Mouse (Mus musculus) large intestine, adult 2 months (tissue): ENCODE measurements around the gene Zbtb20. TPM values are rescaled to one million over a fixed set of nuclear protein-coding genes. Genes with fewer than 3 reads are reported as not detected.

Experiments used
- DNase-seq: peaks from one replicate; pipeline ENCODE4 v3.0.0-alpha.2; 2012; ENCODE audit warnings: low read depth, low spot score
- WGBS: fragments of 180-500 bp; shearing (Covaris S2); methylation state at CpG from one replicate; pipeline ENCODE4 v1.1.7; 2018; 5-methylcytosine and 5-hydroxymethylcytosine counted together
- polyA plus RNA-seq: library from polyadenylated mRNA; depleted of rRNA; stranded (reverse); fragments of >200 nt; gene quantifications from 2 replicates; pipeline ENCODE4 v1.2.3, GENCODE M21; 2012

Gene Zbtb20
- polyA plus RNA-seq, 1 experiment: 2.9 TPM

DNA sequence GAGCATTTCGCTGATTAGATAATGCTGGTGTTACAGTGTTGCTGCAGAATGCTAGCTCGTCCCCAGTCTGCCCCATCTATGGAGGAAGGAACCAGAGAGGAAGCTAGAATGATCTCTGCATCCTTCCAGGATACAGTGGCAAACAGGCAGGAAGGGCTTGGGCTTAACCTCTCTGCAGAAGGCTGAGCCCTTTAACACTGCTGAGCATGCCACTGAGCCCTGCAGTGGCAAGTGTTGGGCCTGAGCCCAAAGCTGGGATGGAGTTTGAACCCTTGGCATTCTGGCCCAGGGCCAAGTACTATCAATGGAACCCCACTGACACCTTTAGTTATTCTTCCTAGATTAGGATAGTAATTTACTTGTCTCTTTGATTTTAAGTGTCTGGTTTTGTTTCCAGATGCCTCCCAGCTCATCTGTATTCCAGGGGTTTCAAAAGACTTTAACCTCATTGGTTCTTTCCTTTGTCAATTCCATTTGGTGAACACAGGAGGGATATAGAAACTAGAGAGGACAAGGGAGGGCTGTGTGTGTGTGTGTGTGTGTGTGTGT lies 532.0 kb downstream of the Zbtb20 start:
- DNase-seq: no peak
- WGBS: 61% methylated on average over 2 of the region's 2 CpGs

- DNase-seq: no peak
- 86% methylated on average over 5 of the region's 5 CpGs for WGBS
Measured at GRCm38 (mm10) chr16:43408622-43409021, 532.9 kb downstream of the Zbtb20 start.

- WGBS: 73% methylated on average over 4 of the region's 4 CpGs
- DNase-seq: no peak
Measured at GRCm38 (mm10) chr16:43409108-43409909, 533.6 kb downstream of the Zbtb20 start.

DNA sequence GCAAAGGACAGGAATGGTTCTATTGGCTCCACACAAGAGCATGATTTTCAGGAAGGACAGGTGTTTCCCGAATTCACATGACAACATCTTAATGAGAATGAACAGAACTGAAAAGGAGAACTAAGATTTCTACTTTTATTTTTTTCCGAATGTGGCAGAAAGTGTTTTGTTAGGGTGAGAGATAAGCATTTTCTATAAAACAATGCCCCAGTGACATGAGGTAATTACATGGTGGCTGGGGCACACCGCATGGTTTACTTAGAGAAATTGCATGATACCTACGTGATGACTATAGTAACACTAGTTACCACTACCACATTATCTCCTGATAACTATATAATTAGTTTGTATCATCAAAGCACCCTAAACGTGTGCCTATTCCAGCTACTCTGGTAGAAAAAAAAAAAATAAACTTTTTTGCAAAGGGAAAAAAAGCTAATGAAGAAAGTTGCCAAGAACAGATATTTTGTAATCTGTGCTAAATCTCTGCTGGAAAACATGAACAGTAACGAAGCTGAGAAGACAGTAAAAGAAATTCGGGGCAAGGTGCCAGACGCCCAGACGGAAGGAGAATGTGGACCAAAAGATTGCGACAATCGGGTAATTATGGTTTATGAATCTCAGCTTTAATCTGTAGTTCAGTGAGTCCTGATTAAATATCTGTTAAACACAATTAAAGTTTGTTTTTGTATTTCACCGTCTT lies 534.4 kb downstream of the Zbtb20 start:
- WGBS: 55% methylated on average over 12 of the region's 12 CpGs

GRCm38 (mm10) chr16:43410613-43410974 lies 534.9 kb downstream of the Zbtb20 start:
- DNase-seq: no peak
- 80% methylated on average over 7 of the region's 7 CpGs for WGBS

More for the DNA sequence above, 534.4 kb downstream of the Zbtb20 start:
- DNase-seq: no peak

GRCm38 (mm10) chr16:43415864-43416263 lies 540.2 kb downstream of the Zbtb20 start:
- 73% methylated on average over 4 of the region's 4 CpGs for WGBS
- DNase-seq: no peak

- WGBS: 25% methylated on average over 2 of the region's 2 CpGs
- no peak for DNase-seq
Measured at GRCm38 (mm10) chr16:43419923-43420322, 544.2 kb downstream of the Zbtb20 start.

- no peak for DNase-seq
- WGBS: 91% methylated on average over 2 of the region's 2 CpGs
Measured at GRCm38 (mm10) chr16:43428955-43429354, 553.3 kb downstream of the Zbtb20 start.

DNA sequence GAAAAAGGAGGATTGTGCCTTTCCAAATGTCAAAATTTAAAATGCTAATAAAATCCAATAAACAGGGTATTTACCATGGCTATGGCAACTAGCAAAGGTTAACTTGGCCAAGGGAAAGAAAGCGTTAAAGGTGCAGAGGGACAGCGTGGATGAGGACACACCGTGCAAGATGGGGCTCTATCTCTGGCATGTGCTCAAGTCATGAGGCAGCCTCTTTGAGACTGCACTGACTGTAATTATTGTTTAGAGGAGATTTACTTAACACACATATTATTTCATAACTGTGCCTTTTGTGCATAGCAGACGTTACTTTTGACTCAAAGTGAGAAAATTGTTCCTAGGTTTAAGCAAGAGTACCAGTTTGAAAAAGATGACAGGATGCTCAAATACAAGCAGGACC lies 554.3 kb downstream of the Zbtb20 start:
- DNase-seq: no peak
- 78% methylated on average over 4 of the region's 4 CpGs for WGBS

DNA sequence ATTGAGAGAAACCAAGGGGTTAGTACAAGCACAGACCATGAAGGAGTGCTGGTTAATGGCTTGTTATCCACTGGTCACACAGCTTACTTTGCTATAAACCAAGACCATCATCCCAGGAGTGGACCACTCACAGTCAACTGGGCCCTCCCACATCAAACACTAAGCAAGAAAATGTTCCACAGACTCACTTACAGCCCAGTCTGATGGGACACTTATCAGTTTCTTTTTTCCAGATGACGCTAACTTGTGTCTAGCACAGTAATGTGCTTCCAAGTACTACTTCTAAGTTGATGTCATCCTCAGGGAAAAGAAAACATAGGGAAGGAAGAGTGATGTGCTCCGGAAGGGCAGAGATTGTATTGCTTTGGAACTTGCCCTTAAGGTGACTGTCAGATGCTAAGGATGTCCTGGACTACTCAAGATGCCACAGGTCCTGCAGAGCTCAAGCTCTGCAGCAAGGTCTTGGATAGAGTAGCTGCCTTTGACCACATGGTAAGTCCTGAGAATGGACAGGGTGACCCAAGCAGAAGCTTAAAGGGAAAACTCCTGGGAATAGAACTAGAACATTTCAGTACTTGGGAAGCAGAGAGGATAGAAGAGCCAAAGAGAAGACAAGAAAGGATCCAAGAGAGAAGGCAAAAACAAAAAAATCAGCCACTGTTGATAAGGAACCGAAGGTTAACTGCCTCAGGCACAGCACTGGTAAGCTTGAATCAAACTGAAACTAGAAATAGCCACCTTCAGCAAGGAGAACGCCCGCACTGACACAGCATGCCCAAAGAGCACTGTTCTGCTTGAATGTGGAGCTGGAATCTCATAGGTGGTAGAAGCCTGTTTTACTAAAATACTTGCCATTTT lies 556.1 kb downstream of the Zbtb20 start:
- WGBS: 83% methylated on average over 5 of the region's 5 CpGs
- DNase-seq: no peak

DNA sequence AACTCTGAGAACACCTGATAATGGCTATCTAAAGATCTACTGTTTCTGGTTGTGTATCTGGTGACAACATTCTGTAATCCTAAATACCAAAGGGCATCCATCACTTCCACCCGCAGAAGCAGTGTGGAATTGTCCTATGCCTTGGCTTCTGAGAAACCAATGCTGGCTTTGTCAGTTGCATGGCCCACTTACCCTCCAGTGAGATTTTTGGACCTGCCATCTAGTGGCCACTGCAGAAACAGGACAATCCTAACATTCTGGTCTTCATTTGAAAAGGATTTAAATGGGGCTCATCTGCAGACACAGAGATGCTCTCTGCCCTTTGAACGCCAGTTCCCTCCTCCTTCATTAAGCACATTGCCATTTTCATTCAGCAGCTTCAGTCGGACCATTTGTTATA lies 559.3 kb downstream of the Zbtb20 start:
- WGBS: 71% methylated on average over 3 of the region's 3 CpGs
- no peak for DNase-seq

- 68% methylated on average over 8 of the region's 8 CpGs for WGBS
Measured at GRCm38 (mm10) chr16:43438878-43439371, 563.2 kb downstream of the Zbtb20 start.

GRCm38 (mm10) chr16:43441392-43441791 lies 565.7 kb downstream of the Zbtb20 start:
- 73% methylated on average over 6 of the region's 6 CpGs for WGBS
- DNase-seq: no peak

More at GRCm38 (mm10) chr16:43438878-43439371, 563.2 kb downstream of the Zbtb20 start:
- no peak for DNase-seq

- DNase-seq: no peak
- WGBS: 94% methylated on average over 2 of the region's 2 CpGs
Measured at GRCm38 (mm10) chr16:43443034-43443433, 567.4 kb downstream of the Zbtb20 start.

DNA sequence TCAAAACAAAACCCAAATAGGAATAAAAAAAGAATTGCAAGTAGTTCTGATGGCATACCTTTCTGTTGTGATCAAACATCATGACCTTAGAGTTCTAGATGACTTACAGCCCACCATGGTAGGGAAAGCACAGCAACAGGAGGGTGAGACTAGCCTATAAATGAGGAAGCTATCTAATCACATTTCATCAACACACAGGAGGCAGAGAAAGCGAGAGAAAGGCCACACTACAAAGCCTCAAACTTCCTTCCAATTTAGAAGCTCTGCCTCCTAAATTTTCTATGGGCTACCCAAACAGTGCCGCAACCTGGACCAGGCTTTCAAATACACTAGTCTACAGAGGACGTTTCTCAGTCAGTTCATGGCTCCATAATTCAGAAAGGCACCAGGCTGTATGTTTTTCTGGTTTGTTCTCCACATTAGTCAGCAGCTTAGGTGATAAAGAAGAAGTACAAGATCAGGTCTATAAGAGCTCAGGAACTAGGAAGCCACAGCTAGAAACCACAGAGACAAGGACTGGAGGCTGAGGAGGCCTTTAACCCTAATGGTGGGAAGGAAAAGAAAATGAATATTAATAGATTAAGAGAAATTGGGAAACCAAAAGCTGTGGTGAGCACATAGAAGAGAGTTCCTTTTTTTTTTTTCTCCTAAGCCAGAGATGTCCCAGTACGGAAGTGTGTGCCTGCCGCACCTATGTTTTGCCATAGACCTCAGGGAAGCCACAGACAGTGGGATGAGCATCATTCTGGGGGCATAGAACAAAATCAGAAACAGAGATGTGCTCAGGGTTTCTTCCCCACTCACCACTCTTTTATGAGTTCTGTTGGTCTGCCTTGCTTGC lies 572.7 kb downstream of the Zbtb20 start:
- no peak for DNase-seq
- 86% methylated on average over 5 of the region's 5 CpGs for WGBS

DNA sequence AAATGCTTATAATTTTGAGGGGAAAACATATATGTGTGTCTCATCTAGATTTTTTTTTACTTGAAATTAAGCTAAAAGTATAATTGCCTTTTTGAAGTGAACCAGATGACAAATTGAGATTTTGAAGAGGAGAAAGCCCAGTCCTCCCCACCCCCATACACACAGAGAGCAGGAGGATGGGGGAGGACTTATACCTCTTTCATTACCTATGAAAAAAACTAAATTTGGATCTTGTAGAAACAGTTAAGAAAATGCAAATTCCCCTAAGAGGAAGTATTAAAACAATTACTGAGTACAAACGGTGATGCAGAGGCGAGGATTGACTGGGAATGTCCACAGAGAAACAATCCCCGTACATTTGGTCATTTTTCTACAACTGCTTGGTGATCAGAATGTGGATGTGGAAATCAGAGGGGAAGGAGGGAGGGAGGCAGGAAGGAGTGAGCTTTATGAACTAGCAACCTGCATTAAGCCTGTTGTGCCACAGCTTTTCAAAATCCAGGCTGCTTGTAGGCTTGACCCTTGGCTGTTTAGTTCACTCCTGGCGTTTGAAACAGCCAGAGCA lies 578.8 kb downstream of the Zbtb20 start:
- no peak for DNase-seq
- WGBS: 61% methylated on average over 4 of the region's 4 CpGs

DNA sequence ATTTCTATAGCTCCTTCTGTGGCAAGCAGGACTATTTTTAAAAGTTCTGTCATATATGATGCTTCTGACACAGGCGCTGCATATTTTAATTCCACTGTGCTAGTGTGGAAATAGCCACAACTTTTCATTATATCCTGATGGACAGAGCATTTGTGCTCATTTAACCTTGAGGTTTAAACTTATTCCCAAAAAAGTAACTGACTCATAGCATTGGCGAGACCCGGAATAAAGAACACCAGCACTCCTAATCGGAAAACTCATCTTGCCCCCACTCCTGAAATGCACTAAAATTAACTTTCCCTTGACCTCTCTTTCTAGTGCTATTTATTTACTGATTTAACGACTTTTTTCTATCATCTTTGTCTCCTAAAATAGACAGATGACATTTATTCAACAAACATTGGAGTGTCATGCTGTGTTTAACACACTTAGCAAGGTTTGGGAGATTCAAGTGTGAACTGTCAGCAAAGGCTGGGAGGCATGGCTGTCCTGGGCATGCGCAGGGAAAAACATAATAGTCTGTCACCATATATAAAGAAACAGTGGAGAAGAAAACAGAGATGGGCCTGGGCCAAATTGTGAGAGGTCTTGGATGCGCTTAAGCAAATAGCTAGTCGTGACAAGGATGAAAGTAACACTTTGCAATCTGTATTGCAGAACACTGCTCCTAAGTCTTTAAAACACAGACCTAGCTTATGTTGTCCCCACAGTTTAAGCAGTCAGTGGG lies 580.9 kb downstream of the Zbtb20 start:
- DNase-seq: no peak
- WGBS: 64% methylated on average over 8 of the region's 8 CpGs

DNA sequence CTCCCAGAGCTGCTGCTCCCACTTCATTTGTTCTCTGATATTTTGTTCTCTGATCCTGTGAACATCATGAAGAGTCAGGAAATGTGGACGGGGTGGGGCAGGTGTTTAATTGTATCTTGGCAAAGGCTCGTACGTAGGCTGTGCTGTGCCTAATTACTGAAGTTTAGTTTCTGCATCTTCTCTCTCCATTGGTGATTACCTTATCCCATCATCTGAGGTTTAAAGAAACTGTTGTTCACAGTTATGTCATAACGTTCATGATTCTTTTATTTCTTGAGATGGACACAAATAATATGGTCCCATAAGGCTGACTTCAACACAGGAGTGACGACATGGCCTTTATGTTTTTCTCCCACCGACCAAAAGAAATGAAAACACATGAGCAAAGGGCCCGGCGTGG lies 582.1 kb downstream of the Zbtb20 start:
- 76% methylated on average over 8 of the region's 8 CpGs for WGBS
- no peak for DNase-seq
